In genomic region chr6:145306331-145307124, GRCm38 (mm10) we compare ENCODE assay signal across 9 mouse cellular contexts. TPM values are rescaled to one million over a fixed set of nuclear protein-coding genes. Genes with fewer than 3 reads are reported as not detected.
DNase-seq lines count a peak whose midpoint lies in the region; TF ChIP-seq lines count a peak whose summit lies in the region.
"Had no signal": no experiment of that assay in that cellular context is flagged by ENCODE, and none has a peak within 500 bp of the region (broad histone marks: within the 10 kb centered on the region; RNA-seq: fewer than 3 reads in every experiment).

No protein-coding gene starts in this region.

- intact Hi-C loops in gastrocnemius, postnatal 36 days (cut with DNase I), result no loop called here

- H3K79me2 ChIP-seq in MEL (ENCODE audit: control insufficient read depth, insufficient read depth, low read length, poor library complexity), result peaks cover 18% of the 10 kb centered on the region

- no peak overlapping the region for H3K27ac ChIP-seq in MEL (ENCODE audit: control insufficient read depth, low read depth, low read length)
- H3K27ac ChIP-seq in spleen, adult 2 months (ENCODE audit: insufficient read depth, low read length), result peak overlapping the region; percentile 91
- H3K27ac ChIP-seq: heart, embryonic 13.5 days had no signal

- TF ChIP-seq EP300 in MEL (IDR thresholded peaks at IDR 0.05; ENCODE audit: low read depth in 1 of 2, low read length in 2 of 2), result no peak

- DNase-seq in gastrocnemius, adult 18-20 months (ENCODE audit: low spot score), result peak; percentile 14
- DNase-seq in gastrocnemius, postnatal 36 days, result no peak
- DNase-seq in MEL (ENCODE audit: low read depth, low spot score), result peak; percentile 20
- peak; percentile 69 for DNase-seq in layer of hippocampus, adult 11-12 months (ENCODE audit: low spot score)
- peak; percentile 33 for DNase-seq in lung, postnatal 14 days
- peak; percentile 60 to 91 for DNase-seq in spleen, adult 2 months (ENCODE audit: low read depth in 1 of 2, low spot score in 2 of 2)
- no peak for DNase-seq in embryo, embryonic 11 days
- no peak for DNase-seq in adrenal gland, adult 8-10 months

- no peak overlapping the region for H3K4me3 ChIP-seq in MEL (ENCODE audit: control insufficient read depth in 1 of 2, insufficient read depth in 1 of 2, low read depth in 2 of 2, low read length in 2 of 2)
- peak overlapping the region; percentile 25; the same call in 1 of the 2 replicates for H3K4me3 ChIP-seq in spleen, adult 2 months (ENCODE audit: extremely low read depth, insufficient read depth, insufficient read length)
- H3K4me3 ChIP-seq: heart, embryonic 13.5 days had no signal

- H3K4me1 ChIP-seq in MEL (ENCODE audit: control insufficient read depth in 1 of 2, insufficient read depth in 2 of 2, low read length in 2 of 2), result peaks cover 6 to 14% of the 10 kb centered on the region in 2 experiments
- peaks cover 22% of the 10 kb centered on the region for H3K4me1 ChIP-seq in spleen, adult 2 months (ENCODE audit: control insufficient read depth, insufficient read depth, insufficient read length)

- no peak for TF ChIP-seq CTCF in MEL (IDR thresholded peaks at IDR 0.05 in 2 of 3, conservative IDR thresholded peaks at IDR 0.05 in 1 of 3; ENCODE audit: control insufficient read depth in 1 of 3, insufficient read depth in 1 of 3, low read depth in 2 of 3, low read length in 3 of 3, poor library complexity in 1 of 3, severe bottlenecking in 1 of 3)
- TF ChIP-seq CTCF in spleen, adult 2 months (IDR thresholded peaks at IDR 0.05; ENCODE audit: extremely low read depth, insufficient read depth, insufficient read length, insufficient replicate concordance), result no peak

- 15% methylated on average over 18 of the region's 18 CpGs for WGBS in spleen, adult 2 months

- no peak for TF ChIP-seq POLR2A in MEL (IDR thresholded peaks at IDR 0.05; ENCODE audit: control insufficient read depth in 1 of 2, insufficient read depth in 1 of 2, low read depth in 1 of 2, low read length in 2 of 2, poor library complexity in 1 of 2)
- no peak for TF ChIP-seq POLR2A in spleen, adult 2 months (IDR thresholded peaks at IDR 0.05; ENCODE audit: low read depth, low read length)

- TF ChIP-seq RAD21 in MEL (IDR thresholded peaks at IDR 0.05; ENCODE audit: low read depth, low read length), result no peak

- no peak overlapping the region for H3K9ac ChIP-seq in MEL (ENCODE audit: control insufficient read depth, low read depth, low read length, poor library complexity, severe bottlenecking)
- H3K9ac ChIP-seq: heart, embryonic 13.5 days had no signal

- peaks cover 0 to 12% of the 10 kb centered on the region in 2 experiments; a peak in 3 of 4 replicates for H3K36me3 ChIP-seq in MEL (ENCODE audit: control insufficient read depth in 1 of 2, insufficient read depth in 2 of 2, low read length in 2 of 2)
- no peaks in the 10 kb centered on the region for H3K36me3 ChIP-seq in spleen, adult 2 months (ENCODE audit: control insufficient read depth, insufficient read depth, low read length)
- H3K36me3 ChIP-seq: heart, embryonic 13.5 days had no signal

- no peaks in the 10 kb centered on the region for H3K27me3 ChIP-seq in MEL (ENCODE audit: control insufficient read depth in 1 of 2, insufficient read depth in 2 of 2, low read length in 2 of 2)
- H3K27me3 ChIP-seq in spleen, adult 2 months (ENCODE audit: control insufficient read depth, insufficient read depth, low read length), result no peaks in the 10 kb centered on the region

- no peaks in the 10 kb centered on the region for H3K9me3 ChIP-seq in MEL (replicated peaks; ENCODE audit: insufficient read depth, low read length)
- H3K9me3 ChIP-seq: heart, embryonic 13.5 days had no signal

TF ChIP-seq in MEL, 35 proteins besides CTCF, POLR2A, EP300 and RAD21:
- TF ChIP-seq E2F4 (IDR thresholded peaks at IDR 0.05; ENCODE audit: borderline replicate concordance, low read depth, low read length) (no peak), MAX (IDR thresholded peaks at IDR 0.05; ENCODE audit: low read length) (no peak), MEF2A (IDR thresholded peaks at IDR 0.05; ENCODE audit: extremely low read depth, insufficient replicate concordance, low read depth, low read length, poor library complexity, severe bottlenecking) (no peak), ZC3H11A (IDR thresholded peaks at IDR 0.05; ENCODE audit: low read depth, low read length) (no peak), SIN3A (IDR thresholded peaks at IDR 0.05; ENCODE audit: low read length) (no peak), SMC3 (IDR thresholded peaks at IDR 0.05; ENCODE audit: low read depth, low read length) (no peak)

RNA-seq across cellular contexts. Expression of gene Kras, which starts 56.5 kb away (rescaled TPM):
- 10 to 100 TPM; 12.5 to 21.4 TPM for total RNA-seq in gastrocnemius, adult 18-20 months (2021)
- 10 to 100 TPM; 12.5 to 15.9 TPM for total RNA-seq in gastrocnemius, postnatal 36 days (2021)
- total RNA-seq in MEL (2012; rRNA removed), result 15.6 and 15.9 TPM in 2 replicates
- 10 to 100 TPM in 1 of 2 experiments, not detected in 1; 44.3 TPM for polyA plus RNA-seq in MEL (2012; ENCODE audit: insufficient read depth in 1 of 2, insufficient read length in 2 of 2, low read depth in 1 of 2, low replicate concordance in 2 of 2, missing spikeins in 1 of 2)
- 11.1 and 14.1 TPM in 2 replicates for polyA plus RNA-seq in spleen, adult 2 months (2012; rRNA removed)
- total RNA-seq in adrenal gland, adult 8-10 months (2022), result 10 to 100 TPM; 31.4 to 44.2 (median 42.8) TPM

Comparison
In these comparisons a context has a peak if more than half of its experiments do, and no peak if none do; other contexts are left out.
1. DNase-seq: peak in gastrocnemius, adult 18-20 months (single experiment), MEL (single experiment), layer of hippocampus, adult 11-12 months (single experiment), lung, postnatal 14 days (single experiment) and spleen, adult 2 months (2 of 2); none in gastrocnemius, postnatal 36 days (0 of 2), embryo, embryonic 11 days (single experiment) and adrenal gland, adult 8-10 months (single experiment).